Mouse (Mus musculus): ENCODE data around the gene Ssh1.

DNA sequence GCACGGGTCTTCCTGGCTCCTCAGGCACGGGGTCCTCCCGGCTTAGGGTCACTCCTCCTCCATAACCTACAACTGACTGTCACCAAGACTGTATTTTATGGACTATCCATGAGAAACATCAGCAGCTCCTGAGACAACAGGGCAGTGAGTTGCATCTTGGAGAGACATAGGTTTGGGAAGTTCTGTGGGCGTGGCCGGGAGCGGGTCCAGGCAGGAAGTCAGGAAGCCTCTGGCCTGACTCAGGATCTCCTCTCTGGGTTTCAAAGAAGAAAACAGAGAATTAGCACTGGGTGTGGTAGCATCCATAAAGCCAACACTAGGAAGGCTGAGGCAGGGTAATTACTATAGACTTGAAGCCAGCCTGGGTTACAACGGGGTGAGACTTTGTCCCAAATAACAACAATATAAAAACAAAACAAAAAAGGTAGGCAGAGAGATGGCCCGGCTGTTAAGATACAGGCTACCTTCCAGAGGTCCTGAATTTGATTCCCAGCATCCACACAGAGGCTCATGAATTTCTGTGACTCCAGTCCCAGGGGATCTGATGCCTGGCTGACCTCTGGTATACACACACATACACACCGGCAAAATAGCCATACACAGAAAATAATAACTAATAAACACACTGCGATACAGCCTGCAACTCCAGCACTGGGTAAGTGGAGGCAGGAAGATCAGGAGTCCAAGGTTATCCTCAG, 63.6 kb downstream of the Ssh1 start:
- TF ChIP-seq GATA1 (IDR thresholded peaks at IDR 0.05; ENCODE audit: borderline replicate concordance, low read length): no peak
- TF ChIP-seq FLI1 (IDR thresholded peaks at IDR 0.05; ENCODE audit: low read length): no peak

Data from megakaryocyte, embryonic 14.5 days (primary cell).